Mouse (Mus musculus) right cerebral cortex, adult 2 months (tissue): ENCODE results near the gene Oxct1.

Source experiments
- DNase-seq, 2 experiments: peaks; one replicate each; pipeline ENCODE4 v3.0.0; 2021 to 2022; ENCODE audit warnings: low spot score in 2 of 2

Gene Oxct1

GRCm38 (mm10) chr15:4026231-4026773 lies at the start of gene Oxct1:
Gene Oxct1, plus strand, starts transcription at chr15:4026383.
- peak; percentile 94 for DNase-seq

- no peak for DNase-seq
These were observed 47.9 kb upstream of the Oxct1 start for GRCm38 (mm10) chr15:3978279-3978678.

DNA sequence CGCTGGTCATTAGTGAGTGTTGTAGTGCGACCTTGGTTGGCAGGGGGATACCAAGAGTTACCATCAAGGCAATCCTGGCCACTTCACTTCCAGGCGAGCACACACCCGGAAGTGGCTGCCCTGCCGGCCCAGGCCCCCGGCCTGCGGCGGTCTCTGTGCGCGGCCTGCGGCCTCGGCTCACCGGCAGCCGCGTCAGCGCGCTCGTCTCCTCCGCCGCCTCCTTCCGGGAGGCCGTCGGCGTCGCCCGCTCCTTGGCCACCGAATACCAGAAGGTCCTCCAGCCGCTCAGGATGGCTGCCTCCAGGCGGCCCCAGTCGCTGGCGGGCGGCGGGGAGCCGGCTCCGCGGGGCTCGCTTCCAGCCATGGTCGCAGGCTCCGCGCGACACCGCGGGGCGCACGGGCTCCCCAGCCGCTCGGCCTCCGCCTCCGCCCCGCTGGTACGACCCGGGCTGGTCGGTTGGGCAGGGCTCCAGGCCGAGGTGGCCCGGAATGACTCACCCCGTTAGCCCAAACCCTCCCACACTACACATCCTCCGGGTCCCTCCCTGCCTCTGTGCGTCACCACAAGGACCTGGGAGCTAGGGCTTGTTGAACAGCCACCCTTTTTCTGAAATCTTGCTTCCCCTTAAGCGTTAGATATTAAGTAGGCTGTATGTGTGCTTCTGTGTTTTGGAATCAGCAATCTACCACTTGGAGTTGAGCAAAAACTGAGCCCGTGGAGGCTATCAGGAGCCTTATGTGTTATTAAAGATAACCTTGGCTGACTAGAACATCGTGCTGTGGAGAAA lies 46.9 kb upstream of the Oxct1 start, which contains the start of gene Fbxo4:
Gene Fbxo4 (minus strand): TSS at position 513 of the 788 bp plus-strand sequence.
- peak; percentile 70 to 81 for DNase-seq

GRCm38 (mm10) chr15:3979871-3980270 lies 46.3 kb upstream of the Oxct1 start:
- DNase-seq, result no peak

DNA sequence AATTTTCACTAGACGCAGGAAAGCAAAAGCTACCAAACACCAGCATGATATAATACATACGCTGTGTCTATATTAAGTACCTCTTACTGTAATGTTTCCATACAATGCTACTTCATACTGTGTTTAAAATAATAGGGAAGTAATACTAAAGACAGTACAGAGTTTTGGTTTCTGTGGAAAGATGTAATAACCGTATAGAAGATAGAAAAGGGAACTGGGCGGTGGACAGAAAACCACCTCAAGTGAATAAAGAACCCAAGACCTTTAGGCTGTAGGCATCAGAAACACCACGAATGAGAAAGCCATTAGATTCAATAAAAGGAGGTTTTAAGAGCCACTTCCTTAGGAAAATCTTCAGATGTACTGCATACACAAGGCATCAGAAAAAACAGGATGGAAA lies 43.5 kb upstream of the Oxct1 start:
- no peak for DNase-seq

GRCm38 (mm10) chr15:3984876-3985275 lies 41.3 kb upstream of the Oxct1 start:
- DNase-seq, result no peak

- DNase-seq, result peak in 1 of 2 experiments; percentile 42
These were observed 38.2 kb upstream of the Oxct1 start for GRCm38 (mm10) chr15:3987981-3988380.

- no peak for DNase-seq
These were observed 31.2 kb upstream of the Oxct1 start for GRCm38 (mm10) chr15:3994852-3995447.

GRCm38 (mm10) chr15:3995448-3996266 lies 30.5 kb upstream of the Oxct1 start, which contains the start of gene AW549877:
Gene AW549877, minus strand, starts transcription at chr15:3995744.
- DNase-seq, result peak; percentile 95 to 96

DNA sequence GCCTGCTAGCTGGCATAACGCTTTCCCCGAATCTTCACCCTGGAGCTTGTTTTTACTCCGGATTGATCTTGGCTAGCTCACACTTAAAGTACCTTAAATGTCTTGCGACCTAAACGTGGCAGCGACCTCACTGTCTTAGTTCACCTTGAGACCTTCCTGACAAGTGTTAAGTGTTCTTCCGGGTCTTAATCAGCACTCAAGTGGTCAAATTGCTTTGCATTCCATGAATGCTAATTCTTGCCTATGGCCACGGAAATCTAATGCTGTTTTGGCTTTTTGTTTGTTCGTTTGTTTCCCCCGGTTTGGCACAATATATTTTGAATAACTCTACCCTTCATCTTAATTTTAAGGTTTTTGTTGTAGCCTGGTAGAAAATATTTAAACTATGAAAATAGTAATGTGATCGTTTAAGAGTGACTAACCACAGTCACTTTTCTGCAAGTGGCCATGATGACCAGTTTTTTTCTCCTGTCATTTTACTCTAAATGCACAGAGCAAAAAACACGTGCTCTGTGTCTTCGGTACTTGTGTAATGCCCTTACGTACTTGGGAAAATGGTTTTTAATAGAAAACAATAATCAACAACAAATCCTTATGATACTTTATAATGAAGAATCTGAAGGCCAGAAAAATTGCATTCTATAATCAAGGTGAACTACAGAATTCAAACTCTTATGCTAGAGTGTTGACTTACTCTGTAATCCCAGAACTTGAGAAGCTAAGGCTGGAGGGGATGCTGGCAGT lies 29.7 kb upstream of the Oxct1 start:
- no peak for DNase-seq

GRCm38 (mm10) chr15:3999144-3999543 lies 27.0 kb upstream of the Oxct1 start:
- DNase-seq, result no peak

- DNase-seq, result no peak
These were observed 25.6 kb upstream of the Oxct1 start for GRCm38 (mm10) chr15:4000536-4000935.

DNA sequence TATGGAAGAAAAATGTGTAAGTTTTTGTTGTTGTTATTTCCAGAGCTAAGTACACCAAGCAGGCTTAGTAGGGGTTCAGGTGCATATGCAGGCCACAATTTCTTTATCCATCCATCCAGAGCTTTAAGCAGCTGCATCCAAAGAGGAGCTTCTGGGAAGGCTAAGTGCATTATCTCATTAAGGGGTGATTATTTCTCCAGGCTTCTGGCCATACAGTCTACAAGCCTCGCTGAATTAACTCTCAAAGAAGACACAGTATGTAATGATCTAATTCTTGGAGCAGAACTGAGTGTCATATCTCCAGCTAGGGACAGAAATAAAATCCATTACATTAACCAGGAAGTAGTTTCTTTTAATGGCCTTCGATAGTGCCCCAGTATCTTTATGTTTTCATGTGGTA lies 12.3 kb upstream of the Oxct1 start:
- no peak for DNase-seq

- peak in 1 of 2 experiments; percentile 15 for DNase-seq
These were observed 5.5 kb upstream of the Oxct1 start for GRCm38 (mm10) chr15:4020711-4021110.

DNA sequence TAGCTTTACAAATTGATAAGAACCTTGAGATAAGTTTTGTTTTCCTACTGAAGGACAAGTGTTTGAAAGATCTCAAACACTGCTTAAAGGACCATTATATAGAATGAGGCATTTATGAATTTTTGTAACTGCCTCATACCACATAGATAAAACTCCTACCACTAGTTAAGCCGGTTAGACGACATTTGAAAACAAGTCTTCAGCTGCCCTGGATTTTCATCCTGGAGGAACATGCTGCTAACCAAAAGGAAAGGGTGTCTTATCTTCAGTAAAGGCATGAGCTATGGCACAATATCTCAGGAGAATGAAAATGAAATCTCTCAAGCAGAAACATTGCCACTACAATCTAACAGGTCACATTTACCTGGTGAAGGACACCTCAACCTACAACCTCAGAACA lies 2.4 kb upstream of the Oxct1 start:
- no peak for DNase-seq

DNA sequence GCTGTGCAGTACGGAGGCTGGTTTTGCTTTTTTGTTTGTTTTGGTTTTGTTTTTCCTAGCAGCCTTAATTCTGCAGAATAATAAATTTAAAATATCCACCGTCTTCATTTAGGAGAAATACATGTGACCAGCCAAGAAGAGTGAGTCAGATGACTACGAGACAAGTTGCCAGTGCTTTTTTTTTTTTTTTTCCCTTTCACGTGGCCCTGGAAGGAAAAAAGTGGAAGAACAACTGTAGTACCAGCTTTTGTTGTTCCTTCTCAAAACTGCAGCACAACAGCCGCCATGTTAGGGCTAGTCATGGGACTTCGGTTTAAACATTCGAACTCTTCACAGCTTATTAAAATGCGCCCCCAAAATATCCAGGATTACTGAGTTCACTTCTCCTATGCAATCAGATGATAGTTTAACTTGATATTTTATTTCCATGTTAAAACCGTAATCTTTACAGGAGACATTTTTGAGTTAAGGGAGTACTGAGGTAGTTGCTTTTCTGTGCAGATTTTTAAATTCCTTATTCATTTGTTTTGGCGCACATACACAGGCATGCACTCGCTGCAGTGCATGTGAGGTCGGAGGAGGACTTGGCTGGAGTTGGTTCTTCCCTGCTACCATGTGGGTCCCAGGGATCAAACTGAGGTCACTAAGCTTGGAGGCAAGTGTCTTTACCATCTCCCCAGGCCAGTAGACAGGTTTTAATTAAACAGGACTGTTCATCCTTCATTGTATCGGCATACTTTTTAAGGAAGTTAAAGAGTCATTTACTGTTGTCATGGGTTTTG lies 1.3 kb upstream of the Oxct1 start:
- DNase-seq, result no peak

- DNase-seq, result no peak
These were observed 677 bp upstream of the Oxct1 start for GRCm38 (mm10) chr15:4025508-4025904.

DNA sequence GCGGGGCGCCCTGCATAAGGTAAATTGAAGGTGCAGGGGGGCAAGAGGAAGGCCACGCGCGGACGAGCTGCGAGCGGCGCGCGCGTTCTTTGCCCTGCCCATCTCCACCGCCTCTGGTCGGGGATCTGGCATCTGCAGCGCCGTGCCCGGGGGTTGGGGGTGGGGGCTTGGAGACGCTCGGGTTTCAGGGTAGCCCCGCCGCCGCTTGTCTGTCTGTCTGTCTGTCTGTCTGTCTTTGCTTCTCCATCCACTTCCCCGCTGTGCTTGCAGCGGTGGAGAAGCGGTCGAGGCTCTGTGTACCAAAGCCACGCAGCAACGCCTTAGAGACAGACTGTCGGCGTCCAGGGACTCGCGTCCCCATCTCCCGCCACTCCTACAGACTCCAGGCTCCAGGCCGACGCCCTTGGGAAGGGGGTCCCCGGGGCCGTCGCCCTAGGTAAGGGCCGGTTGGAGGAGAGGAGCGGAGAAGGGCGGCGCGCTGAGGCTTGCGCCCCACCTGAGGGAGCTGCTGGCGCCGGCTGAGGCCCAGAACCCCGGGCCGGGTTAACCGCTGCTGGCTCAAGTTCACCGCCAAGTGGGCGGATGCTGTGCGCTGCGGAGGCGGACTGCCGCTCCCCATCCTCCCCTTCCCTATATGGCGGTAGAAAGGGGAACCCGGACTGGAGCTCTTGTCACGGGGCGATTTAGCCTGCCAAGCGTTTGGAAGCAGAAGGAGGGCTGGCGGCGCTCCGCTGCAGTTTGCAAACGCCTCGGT lies 825 bp downstream of the Oxct1 start:
- peak; percentile 80 to 84 for DNase-seq

DNA sequence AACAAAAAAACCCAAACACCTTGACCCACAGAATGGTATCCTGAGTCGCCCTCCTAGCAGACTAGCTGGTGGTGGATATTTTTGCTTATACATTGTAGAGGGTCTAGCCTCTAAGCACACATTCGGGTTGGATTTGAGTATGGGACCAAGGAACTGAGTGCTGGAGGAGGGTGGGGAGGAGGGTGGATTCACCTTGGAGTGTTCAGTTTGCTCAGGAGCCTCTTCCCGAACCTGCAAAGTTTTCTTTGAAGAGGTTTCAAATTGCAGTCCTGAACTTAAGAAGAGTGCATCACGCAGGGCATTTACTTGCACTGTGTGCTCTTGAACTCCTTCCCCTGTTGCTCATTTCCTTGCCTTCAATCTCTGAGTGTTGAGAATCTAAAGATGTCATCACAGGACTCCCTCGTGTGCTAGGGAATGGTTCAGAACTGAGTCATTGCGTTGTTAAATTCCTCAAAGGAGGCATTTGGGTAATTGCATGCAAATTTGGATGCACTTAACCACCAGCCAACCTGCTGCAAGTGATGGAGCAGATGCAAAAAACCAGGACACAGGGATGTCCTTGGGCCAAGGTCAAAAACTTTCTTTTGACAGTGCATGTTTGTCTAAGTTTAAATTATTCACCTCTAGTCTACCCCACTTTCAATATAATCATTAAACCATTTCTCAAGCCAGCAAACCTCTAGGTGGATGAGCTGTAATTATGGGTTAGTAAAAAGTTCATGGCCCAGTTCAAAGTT lies 1.7 kb downstream of the Oxct1 start:
- DNase-seq, result no peak
